Mouse (Mus musculus) heart, postnatal 0 days (tissue): Measurements from ENCODE around the gene Neu1. TPM values are rescaled to one million over a fixed set of nuclear protein-coding genes. Genes with fewer than 3 reads are reported as not detected.

Experiments used
- ATAC-seq: fragments of 200-750 bp; cut with Nextera tagmentation; 2 replicates; pipeline ENCODE4 v1.8.0; 2017; ENCODE audit warnings: low read depth, moderate number of reproducible peaks, moderate library complexity; ENCODE audit not compliant: insufficient read depth
- DNase-seq: peaks from one replicate; pipeline ENCODE4 v3.0.0-alpha.2; 2016; ENCODE audit warnings: low spot score
- H3K27ac ChIP-seq: fragments of 300-500 bp; sonication (generic); 2 replicates; pipeline ENCODE4 v1.5.1; 2014; ENCODE audit warnings: low read depth, mild to moderate bottlenecking
- H3K27me3 ChIP-seq: fragments of 300-500 bp; sonication (generic); 2 replicates; pipeline ENCODE4 v1.6.1; 2014; ENCODE audit warnings: low read length, mixed read lengths; ENCODE audit not compliant: control insufficient read depth, insufficient read depth
- H3K36me3 ChIP-seq: fragments of 300-500 bp; sonication (generic); replicated peaks from 2 replicates; pipeline ENCODE4 v1.6.1; 2014; ENCODE audit warnings: low read length, mixed read lengths; ENCODE audit not compliant: control insufficient read depth, insufficient read depth
- H3K4me1 ChIP-seq: fragments of 300-500 bp; sonication (generic); 2 replicates; pipeline ENCODE4 v1.6.1; 2014; ENCODE audit warnings: antibody characterized with exemption; ENCODE audit not compliant: control insufficient read depth, insufficient read depth
- H3K4me2 ChIP-seq: fragments of 300-500 bp; sonication (generic); 2 replicates; pipeline ENCODE4 v1.6.1; 2014; ENCODE audit warnings: low read depth, mild to moderate bottlenecking, low read length, moderate library complexity
- H3K4me3 ChIP-seq: fragments of 300-500 bp; sonication (generic); 2 replicates; pipeline ENCODE4 v1.5.1; 2014; ENCODE audit warnings: low read depth, low read length
- H3K9ac ChIP-seq: fragments of 300-500 bp; sonication (generic); replicated peaks from 2 replicates; pipeline ENCODE4 v1.6.1; 2014; ENCODE audit warnings: low read depth, low read length, mixed read lengths
- H3K9me3 ChIP-seq: fragments of 300-500 bp; sonication (generic); replicated peaks from 2 replicates; pipeline ENCODE4 v1.6.1; 2016; ENCODE audit warnings: low read length; ENCODE audit not compliant: control insufficient read depth
- CTCF ChIP-seq: IDR thresholded peaks from 2 replicates; pipeline ENCODE4 v1.5.1; 2016; ENCODE audit warnings: antibody characterized with exemption, control low read depth, low read depth
- EP300 ChIP-seq: IDR thresholded peaks from 2 replicates; pipeline ENCODE4 v1.6.1; 2016; ENCODE audit warnings: antibody characterized with exemption, low read depth
- WGBS: fragments of 180-500 bp; shearing (Covaris S2); extraction: QIAGEN DNeasy Blood & Tissue Kit; methylation state at CpG from one replicate; pipeline ENCODE4 v1.1.7; 2014; 5-methylcytosine and 5-hydroxymethylcytosine counted together
- polyA plus RNA-seq: library from polyadenylated mRNA; unstranded; fragments of >200 nt; fragmentation: Nextera tagmentation; extraction: Ambion mirVana; gene quantifications from 2 replicates; pipeline ENCODE4 v1.2.1, GENCODE M21; 2015
- total RNA-seq: library from RNA; depleted of rRNA; stranded (reverse); fragments of >200 nt; gene quantifications from 2 replicates; pipeline ENCODE4 v1.2.3, GENCODE M21; 2014; ENCODE audit warnings: low replicate concordance; rRNA removed

The Neu1 gene
- total RNA-seq (30.1 and 79.2 TPM in 2 replicates), polyA plus RNA-seq (18.6 and 19.5 TPM in 2 replicates)

DNA sequence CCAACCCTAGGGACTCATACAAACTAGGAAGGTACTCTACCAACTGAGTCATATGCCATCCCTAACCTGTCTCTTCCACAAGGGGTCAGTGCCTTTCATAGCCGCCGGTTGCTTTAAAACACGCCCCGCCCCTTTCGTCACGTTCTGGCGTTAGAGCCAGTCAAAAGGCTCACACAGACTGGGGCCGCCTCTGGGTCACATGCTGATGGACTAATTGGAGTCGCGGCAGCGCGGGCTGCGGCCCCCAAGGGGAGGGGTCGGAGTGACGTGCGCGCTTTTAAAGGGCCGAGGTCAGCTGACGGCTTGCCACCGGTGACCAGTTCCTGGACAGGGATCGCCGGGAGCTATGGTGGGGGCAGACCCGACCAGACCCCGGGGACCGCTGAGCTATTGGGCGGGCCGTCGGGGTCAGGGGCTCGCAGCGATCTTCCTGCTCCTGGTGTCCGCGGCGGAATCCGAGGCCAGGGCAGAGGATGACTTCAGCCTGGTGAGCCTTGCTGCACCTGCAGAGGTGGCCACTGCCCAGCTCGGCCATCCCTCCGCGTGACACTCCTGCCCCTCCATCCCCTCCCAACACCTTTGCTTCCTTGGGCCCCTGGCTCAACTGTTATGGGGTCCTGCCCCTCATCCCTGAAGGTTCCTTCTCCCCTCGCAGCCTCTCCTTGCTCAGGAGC lies at the start of gene Neu1:
Gene Neu1, plus strand, starts transcription at position 193 of the 674 bp plus-strand sequence.
- H3K4me2 ChIP-seq: peak within 1 kb of the TSS; percentile 92
- H3K27me3 ChIP-seq: no peaks in the 10 kb centered on the region
- peak; percentile 73; the same call in 1 of the 2 replicates for TF ChIP-seq EP300
- peak; percentile 80 for TF ChIP-seq CTCF
- DNase-seq (peak; percentile 99), ATAC-seq (peak; percentile 98)
- under 1% methylated on average over 37 of the region's 38 CpGs for WGBS
- peak within 1 kb of the TSS; percentile 64 for H3K4me3 ChIP-seq
- H3K9ac ChIP-seq: peak within 1 kb of the TSS; percentile 69
- peak within 1 kb of the TSS; percentile 44; the same call in 1 of the 2 replicates for H3K27ac ChIP-seq
- peaks cover 10% of the 10 kb centered on the region; the same call in 1 of the 2 replicates for H3K4me1 ChIP-seq
- no peaks in the 10 kb centered on the region for H3K9me3 ChIP-seq
- peaks cover 8% of the 10 kb centered on the region; the same call in 1 of the 2 replicates for H3K36me3 ChIP-seq

DNA sequence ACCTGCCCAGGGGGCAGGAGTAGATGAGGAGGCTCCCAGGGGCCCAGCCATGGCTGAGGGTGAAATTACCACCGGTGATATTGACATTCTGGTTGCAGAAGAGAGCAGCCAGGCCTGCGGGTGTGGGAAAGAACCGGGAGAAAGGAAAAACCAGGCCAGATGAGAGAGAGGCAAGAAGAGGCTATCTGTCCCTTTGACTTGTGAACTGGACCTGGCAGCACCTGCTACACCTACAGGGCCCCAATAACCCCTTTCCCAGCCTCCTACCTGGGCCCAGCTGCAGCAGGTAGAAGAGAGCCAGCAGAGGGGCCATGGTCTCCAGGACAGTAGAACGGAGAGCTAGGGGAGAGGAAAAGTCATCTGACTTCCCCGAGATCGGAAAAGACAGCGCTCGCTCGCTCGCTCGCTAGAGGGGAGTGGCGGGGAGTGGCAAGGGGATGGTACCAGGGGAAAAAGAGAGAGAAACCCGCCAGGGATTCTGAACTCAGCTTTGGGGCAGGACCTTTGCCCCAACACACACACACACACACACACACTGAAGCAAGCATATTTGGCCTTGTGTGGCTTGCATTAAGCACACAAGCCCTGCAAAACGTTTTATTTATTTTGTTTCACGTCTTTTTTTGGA lies 49.3 kb upstream of the Neu1 start, which contains the start of gene Gm20547:
Gene Gm20547, minus strand, starts transcription at position 360 of the 628 bp plus-strand sequence.
- DNase-seq (no peak), ATAC-seq (no peak)
- H3K4me1 ChIP-seq: no peaks in the 10 kb centered on the region
- H3K27me3 ChIP-seq: no peaks in the 10 kb centered on the region
- H3K4me3 ChIP-seq: no peak within 1 kb of the TSS
- no peak within 1 kb of the TSS for H3K27ac ChIP-seq
- 12% methylated on average over 15 of the region's 15 CpGs for WGBS
- TF ChIP-seq CTCF: no peak
- no peak for TF ChIP-seq EP300
- no peaks in the 10 kb centered on the region for H3K9me3 ChIP-seq
- no peaks in the 10 kb centered on the region for H3K36me3 ChIP-seq
- H3K9ac ChIP-seq: no peak within 1 kb of the TSS
- peak within 1 kb of the TSS; percentile 38 for H3K4me2 ChIP-seq

DNA sequence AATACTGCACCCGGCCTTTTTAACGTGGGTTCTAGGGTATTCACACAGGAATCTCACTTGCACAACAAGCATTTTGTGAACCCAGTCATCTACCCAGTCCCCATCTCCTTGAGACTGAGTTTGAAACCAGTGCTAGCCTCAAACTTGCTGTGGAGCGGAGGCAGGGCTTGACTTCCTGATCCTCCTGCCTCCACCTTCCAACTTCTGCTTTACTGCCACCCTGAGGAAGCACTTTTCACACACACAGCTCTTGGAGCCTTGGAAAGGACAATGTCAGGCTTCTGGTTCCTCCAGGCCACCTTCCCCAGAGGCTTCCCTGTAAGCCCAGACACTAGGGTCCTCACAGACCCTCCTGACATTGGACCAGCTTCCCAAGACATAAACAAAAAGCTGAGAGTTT lies 47.7 kb upstream of the Neu1 start:
- H3K9ac ChIP-seq: no peak overlapping the region
- no peaks in the 10 kb centered on the region for H3K9me3 ChIP-seq
- 60% methylated on average over 3 of the region's 3 CpGs for WGBS
- no peak overlapping the region for H3K4me2 ChIP-seq
- H3K36me3 ChIP-seq: no peaks in the 10 kb centered on the region
- no peak for ATAC-seq
- TF ChIP-seq CTCF (no peak), EP300 (no peak)
- H3K4me1 ChIP-seq: no peaks in the 10 kb centered on the region
- H3K27me3 ChIP-seq: no peaks in the 10 kb centered on the region
- no peak for DNase-seq
- no peak overlapping the region for H3K4me3 ChIP-seq
- no peak overlapping the region for H3K27ac ChIP-seq

DNA sequence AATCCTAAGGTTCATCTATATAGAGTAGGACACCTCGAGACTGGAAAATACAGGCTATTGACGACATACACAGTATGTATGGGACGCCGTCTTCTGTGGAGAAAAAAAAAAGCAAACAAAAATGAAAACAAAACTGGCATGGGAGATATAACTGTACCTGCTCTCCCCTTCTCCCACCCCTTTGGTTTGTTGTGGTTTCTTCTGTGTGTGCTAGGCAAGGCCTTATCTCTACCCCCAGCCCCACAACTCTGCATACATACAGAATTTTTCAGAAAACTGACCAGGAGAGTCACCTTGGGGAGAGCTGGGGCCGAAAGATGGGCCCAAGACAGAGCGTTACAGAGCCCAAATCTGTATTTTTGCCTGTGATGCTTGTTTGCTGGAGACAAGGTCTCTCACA lies 46.3 kb upstream of the Neu1 start:
- ATAC-seq: no peak
- WGBS: 82% methylated on average over 6 of the region's 6 CpGs
- H3K27ac ChIP-seq: no peak overlapping the region

GRCm38 (mm10) chr17:34885615-34886014 lies 45.4 kb upstream of the Neu1 start:
- DNase-seq (no peak), ATAC-seq (no peak)
- WGBS: 53% methylated on average over 3 of the region's 3 CpGs
- Histone ChIP-seq H3K4me1 (no peaks in the 10 kb centered on the region), H3K27ac (no peak overlapping the region), H3K4me3 (no peak overlapping the region), H3K4me2 (no peak overlapping the region), H3K27me3 (no peaks in the 10 kb centered on the region), H3K9me3 (no peaks in the 10 kb centered on the region), H3K9ac (no peak overlapping the region), H3K36me3 (no peaks in the 10 kb centered on the region)
- TF ChIP-seq EP300: no peak
- no peak for TF ChIP-seq CTCF

More for the DNA sequence above, 46.3 kb upstream of the Neu1 start:
- TF ChIP-seq EP300 (no peak), CTCF (no peak)
- Histone ChIP-seq H3K4me2 (no peak overlapping the region), H3K36me3 (no peaks in the 10 kb centered on the region), H3K27me3 (no peaks in the 10 kb centered on the region), H3K9me3 (no peaks in the 10 kb centered on the region), H3K4me1 (no peaks in the 10 kb centered on the region), H3K4me3 (no peak overlapping the region), H3K9ac (no peak overlapping the region)
- no peak for DNase-seq
